Mouse (Mus musculus) testis, adult 2 months (tissue): Measurements from ENCODE around the gene Gas2l1. TPM values are rescaled to one million over a fixed set of nuclear protein-coding genes. Genes with fewer than 3 reads are reported as not detected.

Source experiments
- H3K27ac ChIP-seq: fragments of 200-500 bp; 2 replicates; pipeline ENCODE4 v1.5.1; 2012; ENCODE audit warnings: low read depth, low read length; ENCODE audit not compliant: control insufficient read depth, insufficient read depth
- H3K27me3 ChIP-seq: fragments of 200-500 bp; 2 replicates; pipeline ENCODE4 v1.6.1; 2012; ENCODE audit warnings: mild to moderate bottlenecking, low read length, moderate library complexity; ENCODE audit not compliant: control insufficient read depth, insufficient read depth
- H3K36me3 ChIP-seq: fragments of 200-500 bp; 2 replicates; pipeline ENCODE4 v1.6.1; 2012; ENCODE audit warnings: mild to moderate bottlenecking, low read length; ENCODE audit not compliant: control insufficient read depth, insufficient read depth
- H3K4me1 ChIP-seq: fragments of 200-500 bp; 2 replicates; pipeline ENCODE4 v1.6.1; 2012; ENCODE audit warnings: low read length; ENCODE audit not compliant: control insufficient read depth, insufficient read depth
- H3K4me3 ChIP-seq: fragments of 200-500 bp; 2 replicates; pipeline ENCODE4 v1.5.1; 2012; ENCODE audit warnings: low read depth, mild to moderate bottlenecking, low read length, moderate library complexity, mixed read lengths; ENCODE audit not compliant: control insufficient read depth
- CTCF ChIP-seq: fragments of 200-500 bp; IDR thresholded peaks from 2 replicates; pipeline ENCODE4 v1.5.1; 2012; ENCODE audit warnings: low read depth, mild to moderate bottlenecking, inconsistent platforms, low read length, moderate library complexity; ENCODE audit not compliant: control insufficient read depth, insufficient read depth, insufficient replicate concordance
- POLR2A ChIP-seq: fragments of 200-500 bp; IDR thresholded peaks from 2 replicates; pipeline ENCODE4 v1.6.1; 2012; ENCODE audit warnings: low read depth, mild to moderate bottlenecking, inconsistent platforms, low read length, moderate library complexity; ENCODE audit not compliant: control insufficient read depth
- polyA plus RNA-seq: library from polyadenylated mRNA; depleted of rRNA; stranded (reverse); fragments of >200 nt; gene quantifications from 2 replicates; pipeline ENCODE4 v1.2.3, GENCODE M21; 2012

Gene Gas2l1
- polyA plus RNA-seq, 1 experiment, result 116 TPM

GRCm38 (mm10) chr11:5100283-5100682 lies 35.2 kb upstream of the Gas2l1 start:
- Histone ChIP-seq H3K4me3 (peak overlapping the region; percentile 88), H3K4me1 (peaks cover 10% of the 10 kb centered on the region), H3K27me3 (no peaks in the 10 kb centered on the region), H3K27ac (peak overlapping the region; percentile 98), H3K36me3 (peaks cover 2% of the 10 kb centered on the region; the same call in 1 of the 2 replicates)
- TF ChIP-seq POLR2A (no peak), CTCF (no peak)

DNA sequence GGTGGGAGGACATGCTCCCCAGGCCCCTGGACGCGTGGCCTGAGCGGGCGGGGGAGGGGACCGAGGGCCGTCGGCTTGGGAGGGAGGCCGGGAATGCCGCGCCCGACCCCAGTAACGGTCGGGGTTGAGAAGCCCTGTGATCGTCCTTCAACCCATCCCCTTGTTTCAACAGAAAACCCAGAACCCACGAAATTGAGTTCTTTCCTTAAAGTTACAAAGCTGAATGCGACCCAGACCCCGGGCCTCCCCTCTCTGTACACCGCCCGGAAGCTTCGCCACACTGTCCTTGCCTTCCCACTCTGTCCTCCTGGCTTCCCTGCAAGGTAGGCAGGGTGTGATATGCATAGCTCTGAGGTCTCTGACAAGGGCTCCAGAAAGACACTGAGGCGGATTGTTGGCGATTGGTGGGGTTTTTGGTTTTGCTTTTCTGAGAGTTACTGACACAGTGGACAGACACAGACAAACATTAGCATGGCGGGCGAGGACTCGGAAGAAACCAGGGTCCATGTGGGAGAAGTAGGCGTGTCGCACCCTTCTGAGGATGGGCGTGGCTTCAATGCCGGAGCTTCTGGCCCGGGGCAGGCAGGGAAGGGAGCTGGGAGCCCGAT lies 34.6 kb upstream of the Gas2l1 start:
- peak; percentile 88 for TF ChIP-seq POLR2A
- no peak for TF ChIP-seq CTCF
- H3K27me3 ChIP-seq, result no peaks in the 10 kb centered on the region
- peak overlapping the region; percentile 98 for H3K27ac ChIP-seq

GRCm38 (mm10) chr11:5098736-5099542 lies 33.8 kb upstream of the Gas2l1 start, which contains the start of the genes Rhbdd3 and Ewsr1:
TSS of gene Rhbdd3 (plus strand) at chr11:5098926.
TSS of gene Ewsr1 (minus strand) at chr11:5099266.
- H3K4me1 ChIP-seq, result peaks cover 10% of the 10 kb centered on the region
- peaks cover 2% of the 10 kb centered on the region; the same call in 1 of the 2 replicates for H3K36me3 ChIP-seq
- H3K4me3 ChIP-seq, result peak within 1 kb of the TSS; percentile 88

More for the DNA sequence above, 34.6 kb upstream of the Gas2l1 start:
- Histone ChIP-seq H3K4me1 (peaks cover 10% of the 10 kb centered on the region), H3K4me3 (peak overlapping the region; percentile 88), H3K36me3 (peaks cover 2% of the 10 kb centered on the region; the same call in 1 of the 2 replicates)

GRCm38 (mm10) chr11:5098035-5098735 lies 33.1 kb upstream of the Gas2l1 start:
- Histone ChIP-seq H3K4me1 (peaks cover 10% of the 10 kb centered on the region), H3K27ac (peak overlapping the region; percentile 98), H3K27me3 (no peaks in the 10 kb centered on the region), H3K36me3 (peaks cover 2% of the 10 kb centered on the region; the same call in 1 of the 2 replicates), H3K4me3 (peak overlapping the region; percentile 88)
- TF ChIP-seq POLR2A (0 out of 2 replicates have a peak, but pooled peaks have one; percentile 10), CTCF (no peak)

More at GRCm38 (mm10) chr11:5098736-5099542, 33.8 kb upstream of the Gas2l1 start, which contains the start of the genes Rhbdd3 and Ewsr1:
- no peaks in the 10 kb centered on the region for H3K27me3 ChIP-seq
- TF ChIP-seq POLR2A (peak; percentile 95), CTCF (no peak)
- peak within 1 kb of the TSS; percentile 98 for H3K27ac ChIP-seq

GRCm38 (mm10) chr11:5096480-5097020 lies 31.4 kb upstream of the Gas2l1 start:
- H3K4me1 ChIP-seq, result peaks cover 10% of the 10 kb centered on the region
- no peak overlapping the region for H3K27ac ChIP-seq
- H3K27me3 ChIP-seq, result no peaks in the 10 kb centered on the region
- TF ChIP-seq CTCF (no peak), POLR2A (no peak)
- peaks cover 2% of the 10 kb centered on the region; the same call in 1 of the 2 replicates for H3K36me3 ChIP-seq
- H3K4me3 ChIP-seq, result peak overlapping the region; percentile 12; the same call in 1 of the 2 replicates

DNA sequence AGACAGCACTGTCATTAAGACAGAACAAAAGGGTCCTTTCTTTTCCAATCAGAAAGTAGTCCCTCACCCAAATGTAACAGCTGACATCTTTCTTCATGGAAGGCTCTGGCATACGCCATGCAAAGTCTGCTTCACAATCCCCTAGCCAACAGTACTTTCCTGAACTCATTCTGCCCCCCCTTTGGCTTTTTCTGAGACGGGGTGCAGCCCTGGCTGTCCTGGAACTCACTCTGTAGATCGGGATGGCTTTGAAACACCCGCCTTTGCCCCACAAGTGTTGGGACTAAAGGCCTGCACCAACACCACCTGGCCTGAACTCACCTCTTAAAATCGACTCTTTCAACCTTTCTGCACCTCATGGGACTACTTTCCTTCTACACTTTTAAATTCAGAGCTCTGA lies 30.8 kb upstream of the Gas2l1 start:
- no peaks in the 10 kb centered on the region for H3K27me3 ChIP-seq
- TF ChIP-seq POLR2A (no peak), CTCF (no peak)
- peaks cover 2% of the 10 kb centered on the region; the same call in 1 of the 2 replicates for H3K36me3 ChIP-seq
- H3K4me3 ChIP-seq, result 0 out of 2 replicates have a peak overlapping the region, but pooled peaks have one; percentile 0
- peaks cover 6% of the 10 kb centered on the region for H3K4me1 ChIP-seq
- no peak overlapping the region for H3K27ac ChIP-seq

DNA sequence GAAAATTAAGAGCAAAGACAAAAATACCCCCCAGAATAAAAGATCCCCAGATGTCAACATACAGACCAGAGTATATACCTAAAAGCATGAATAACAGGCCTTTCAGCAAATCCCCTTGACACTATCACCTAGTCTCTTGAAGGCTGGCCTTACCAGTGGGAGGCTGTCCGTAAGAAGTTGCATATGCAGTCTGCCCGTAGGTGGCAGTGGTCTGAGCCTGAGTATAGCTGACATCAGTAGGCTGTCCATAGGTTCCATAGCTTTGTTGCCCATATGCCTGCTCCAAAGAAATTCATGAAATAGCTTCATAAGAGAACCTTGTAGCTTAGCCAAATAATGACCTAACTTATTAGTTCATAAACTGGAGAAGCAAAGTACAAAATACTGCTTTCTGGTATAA lies 26.6 kb upstream of the Gas2l1 start:
- peaks cover 5% of the 10 kb centered on the region for H3K36me3 ChIP-seq
- H3K27ac ChIP-seq, result no peak overlapping the region
- H3K4me3 ChIP-seq, result no peak overlapping the region
- no peak for TF ChIP-seq CTCF
- no peak for TF ChIP-seq POLR2A
- H3K4me1 ChIP-seq, result no peaks in the 10 kb centered on the region
- no peaks in the 10 kb centered on the region for H3K27me3 ChIP-seq
